Comparison of ENCODE assay signal across 23 mouse cellular contexts in the genomic region with DNA sequence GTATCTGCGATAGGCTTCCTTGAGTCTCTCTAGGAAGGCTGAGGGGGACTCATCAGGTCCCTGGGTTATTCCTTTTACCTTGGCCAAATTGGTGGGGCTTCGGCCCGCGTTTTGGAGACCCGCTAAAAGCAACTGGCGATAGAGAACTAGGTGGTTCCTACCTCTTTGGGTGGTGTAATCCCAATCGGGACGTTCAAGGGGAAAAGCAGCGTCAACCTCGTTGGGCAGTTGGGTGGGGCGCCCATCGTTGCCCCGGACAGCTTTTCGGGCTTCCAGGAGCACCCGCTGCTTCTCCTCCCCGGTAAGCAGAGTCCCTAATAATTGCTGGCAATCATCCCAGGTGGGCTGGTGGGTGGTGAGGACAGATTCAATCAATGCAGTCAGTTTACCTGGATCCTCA. TPM values are rescaled to one million over a fixed set of nuclear protein-coding genes. Genes with fewer than 3 reads are reported as not detected.
"Had no signal": no experiment of that assay in that cellular context is flagged by ENCODE, and none has a peak within 500 bp of the region (broad histone marks: within the 10 kb centered on the region; RNA-seq: fewer than 3 reads in every experiment).

No protein-coding gene starts in this region.

- H3K36me3 ChIP-seq: midbrain, embryonic 12.5 days; neural tube, embryonic 13.5 days; neural tube, embryonic 15.5 days had no signal

- H3K27me3 ChIP-seq: midbrain, embryonic 12.5 days; neural tube, embryonic 13.5 days; neural tube, embryonic 15.5 days had no signal

- H3K9ac ChIP-seq: lung, embryonic 14.5 days; midbrain, embryonic 12.5 days; neural tube, embryonic 13.5 days; neural tube, embryonic 15.5 days had no signal

- ATAC-seq: midbrain, embryonic 16.5 days had no signal

- H3K4me3 ChIP-seq: midbrain, embryonic 12.5 days; myocyte; neural tube, embryonic 13.5 days; neural tube, embryonic 15.5 days had no signal

- H3K27ac ChIP-seq: midbrain, embryonic 12.5 days; neural tube, embryonic 13.5 days; neural tube, embryonic 15.5 days had no signal

- H3K4me2 ChIP-seq: lung, embryonic 14.5 days; midbrain, embryonic 12.5 days; neural tube, embryonic 13.5 days; neural tube, embryonic 15.5 days had no signal

- DNase-seq: lung, adult 18-20 months; lung, embryonic 14.5 days; lung, postnatal 10 days; lung, postnatal 4 days; midbrain, embryonic 14.5 days; retina, postnatal 1 day; right cerebral cortex, adult 18-20 months; right cerebral cortex, postnatal 25 days; right cerebral cortex, postnatal 4 days; spleen, adult 18-20 months; thymus, adult 18-20 months; thymus, postnatal 14 days; thymus, postnatal 36 days had no signal

- H3K4me1 ChIP-seq: midbrain, embryonic 12.5 days; neural tube, embryonic 13.5 days; neural tube, embryonic 15.5 days had no signal

RNA-seq across cellular contexts. Expression of a gene that starts 25.5 kb away (rescaled TPM):
- polyA plus RNA-seq: liver, embryonic 16.5 days; lung, embryonic 14.5 days; lung, embryonic 16.5 days; neural tube, embryonic 11.5 days; small intestine, adult 2 months; stomach, embryonic 16.5 days had no signal
